ENCODE assay signal across 11 mouse cellular contexts in genomic region chr2:110192702-110193312, GRCm38 (mm10).
A peak's percentile ranks its signal among the peaks of the same experiment; 100 is the strongest.
DNase-seq lines count a peak whose midpoint lies in the region; ATAC-seq lines count a peak whose summit lies in the region.
"Had no signal": no experiment of that assay in that cellular context is flagged by ENCODE, and none has a peak within 500 bp of the region (broad histone marks: within the 10 kb centered on the region; RNA-seq: fewer than 3 reads in every experiment).

No protein-coding gene starts in this region.

- peak overlapping the region; percentile 41 for H3K4me2 ChIP-seq in heart, embryonic 12.5 days
- peak overlapping the region; percentile 34; the same call in 1 of the 2 replicates for H3K4me2 ChIP-seq in midbrain, embryonic 15.5 days
- H3K4me2 ChIP-seq: liver, embryonic 15.5 days had no signal

- H3K36me3 ChIP-seq in heart, embryonic 12.5 days: no peaks in the 10 kb centered on the region
- H3K36me3 ChIP-seq in embryonic facial prominence, embryonic 10.5 days (replicated peaks): no peaks in the 10 kb centered on the region
- H3K36me3 ChIP-seq in midbrain, embryonic 15.5 days (replicated peaks): no peaks in the 10 kb centered on the region
- H3K36me3 ChIP-seq: liver, embryonic 15.5 days had no signal

- intact Hi-C loops in heart, postnatal 14 days (cut with DNase I): no loop called here
- intact Hi-C loops in left cerebral cortex, postnatal 10 days (cut with DNase I): no loop called here

- peak; percentile 29; the same call in 1 of the 2 replicates for ATAC-seq in heart, embryonic 12.5 days (ENCODE audit: insufficient number of reproducible peaks, low FRiP score)
- peak; percentile 78 for ATAC-seq in midbrain, embryonic 15.5 days (replicated peaks)
- ATAC-seq in megakaryocyte, adult 5-6 weeks (ENCODE audit: poor library complexity, severe bottlenecking): no peak

- peak overlapping the region; percentile 51; the same call in 1 of the 2 replicates for H3K9ac ChIP-seq in heart, embryonic 12.5 days
- H3K9ac ChIP-seq in midbrain, embryonic 15.5 days: no peak overlapping the region
- H3K9ac ChIP-seq: liver, embryonic 15.5 days had no signal

- H3K4me3 ChIP-seq in heart, embryonic 12.5 days: no peak overlapping the region
- no peak overlapping the region for H3K4me3 ChIP-seq in embryonic facial prominence, embryonic 10.5 days
- H3K4me3 ChIP-seq in midbrain, embryonic 15.5 days: no peak overlapping the region
- H3K4me3 ChIP-seq: liver, embryonic 15.5 days had no signal

- DNase-seq in heart, postnatal 14 days: no peak
- DNase-seq in embryonic facial prominence, embryonic 10.5 days (ENCODE audit: low spot score): no peak
- peak; percentile 65 for DNase-seq in kidney, adult 18-20 months
- no peak for DNase-seq in spleen, postnatal 14 days (ENCODE audit: low spot score in 2 of 2)
- DNase-seq in left cerebral cortex, postnatal 10 days (ENCODE audit: extremely low spot score in 1 of 2, low spot score in 2 of 2): no peak
- DNase-seq: cerebellum, adult 9-10 months; thymus, postnatal 14 days had no signal

- WGBS in heart, embryonic 12.5 days: 29% methylated on average over 3 of the region's 3 CpGs
- WGBS in embryonic facial prominence, embryonic 10.5 days: 37% methylated on average over 3 of the region's 3 CpGs
- 24% methylated on average over 3 of the region's 3 CpGs for WGBS in midbrain, embryonic 15.5 days

- H3K4me1 ChIP-seq in heart, embryonic 12.5 days (replicated peaks): peaks cover 33% of the 10 kb centered on the region
- peaks cover 24% of the 10 kb centered on the region for H3K4me1 ChIP-seq in embryonic facial prominence, embryonic 10.5 days
- H3K4me1 ChIP-seq in midbrain, embryonic 15.5 days: peaks cover 15% of the 10 kb centered on the region
- H3K4me1 ChIP-seq: liver, embryonic 15.5 days had no signal

- H3K27ac ChIP-seq in heart, embryonic 12.5 days (ENCODE audit: poor library complexity, severe bottlenecking): peak overlapping the region; percentile 85
- peak overlapping the region; percentile 69 for H3K27ac ChIP-seq in embryonic facial prominence, embryonic 10.5 days (replicated peaks)
- H3K27ac ChIP-seq in midbrain, embryonic 15.5 days: no peak overlapping the region
- H3K27ac ChIP-seq: liver, embryonic 15.5 days had no signal

- H3K9me3 ChIP-seq in heart, embryonic 12.5 days (replicated peaks): no peaks in the 10 kb centered on the region
- H3K9me3 ChIP-seq in embryonic facial prominence, embryonic 10.5 days: no peaks in the 10 kb centered on the region
- H3K9me3 ChIP-seq in midbrain, embryonic 15.5 days: no peaks in the 10 kb centered on the region
- H3K9me3 ChIP-seq: liver, embryonic 15.5 days had no signal

- no peaks in the 10 kb centered on the region for H3K27me3 ChIP-seq in heart, embryonic 12.5 days (replicated peaks)
- peaks cover 11% of the 10 kb centered on the region; the same call in 1 of the 2 replicates for H3K27me3 ChIP-seq in embryonic facial prominence, embryonic 10.5 days (replicated peaks; ENCODE audit: low read depth, poor library complexity, severe bottlenecking)
- H3K27me3 ChIP-seq in midbrain, embryonic 15.5 days (replicated peaks): no peaks in the 10 kb centered on the region
- H3K27me3 ChIP-seq: liver, embryonic 15.5 days had no signal
